Mouse (Mus musculus): Measurements from ENCODE around the gene Azin2.
A peak's percentile ranks its signal among the peaks of the same experiment; 100 is the strongest.

Gene Azin2

GRCm38 (mm10) chr4:128962029-128962925, at the start of gene Azin2:
Gene Azin2 (minus strand): TSS chr4:128962442.
- peak; percentile 89 for DNase-seq (ENCODE audit: low read depth, low spot score)

GRCm38 (mm10) chr4:129011604-129012121, 49.4 kb upstream of the Azin2 start:
- no peak for DNase-seq (ENCODE audit: low read depth, low spot score)

GRCm38 (mm10) chr4:129009521-129009920, 47.3 kb upstream of the Azin2 start:
- no peak for DNase-seq (ENCODE audit: low read depth, low spot score)

GRCm38 (mm10) chr4:129008672-129009071, 46.4 kb upstream of the Azin2 start:
- no peak for DNase-seq (ENCODE audit: low read depth, low spot score)

- DNase-seq (ENCODE audit: low read depth, low spot score), result no peak
Observed at GRCm38 (mm10) chr4:129008006-129008519, 45.8 kb upstream of the Azin2 start.

- DNase-seq (ENCODE audit: low read depth, low spot score), result no peak
Observed at GRCm38 (mm10) chr4:129003720-129004119, 41.5 kb upstream of the Azin2 start.

GRCm38 (mm10) chr4:129000786-129001185, 38.5 kb upstream of the Azin2 start:
- DNase-seq (ENCODE audit: low read depth, low spot score), result no peak

GRCm38 (mm10) chr4:128998401-128998800, 36.2 kb upstream of the Azin2 start:
- no peak for DNase-seq (ENCODE audit: low read depth, low spot score)

GRCm38 (mm10) chr4:128997258-128997657, 35.0 kb upstream of the Azin2 start:
- peak; percentile 60 for DNase-seq (ENCODE audit: low read depth, low spot score)

- DNase-seq (ENCODE audit: low read depth, low spot score), result no peak
Observed at GRCm38 (mm10) chr4:128995238-128995637, 33.0 kb upstream of the Azin2 start.

GRCm38 (mm10) chr4:128993675-128994074, 31.4 kb upstream of the Azin2 start:
- no peak for DNase-seq (ENCODE audit: low read depth, low spot score)

- peak; percentile 96 for DNase-seq (ENCODE audit: low read depth, low spot score)
Observed at GRCm38 (mm10) chr4:128993025-128993662, 30.9 kb upstream of the Azin2 start.

- DNase-seq (ENCODE audit: low read depth, low spot score), result no peak
Observed at GRCm38 (mm10) chr4:128992176-128992575, 29.9 kb upstream of the Azin2 start.

GRCm38 (mm10) chr4:128991500-128992008, 29.3 kb upstream of the Azin2 start, which contains the start of gene Ak2:
Gene Ak2 (plus strand): TSS chr4:128991958.
- DNase-seq (ENCODE audit: low read depth, low spot score), result peak; percentile 33

GRCm38 (mm10) chr4:128989678-128990077, 27.4 kb upstream of the Azin2 start:
- DNase-seq (ENCODE audit: low read depth, low spot score), result peak; percentile 66

GRCm38 (mm10) chr4:128988911-128989310, 26.7 kb upstream of the Azin2 start:
- peak; percentile 87 for DNase-seq (ENCODE audit: low read depth, low spot score)

GRCm38 (mm10) chr4:128984600-128984999, 22.4 kb upstream of the Azin2 start:
- DNase-seq (ENCODE audit: low read depth, low spot score), result no peak

- DNase-seq (ENCODE audit: low read depth, low spot score), result no peak
Observed at GRCm38 (mm10) chr4:128983656-128984055, 21.4 kb upstream of the Azin2 start.

- DNase-seq (ENCODE audit: low read depth, low spot score), result no peak
Observed at GRCm38 (mm10) chr4:128983151-128983550, 20.9 kb upstream of the Azin2 start.

- DNase-seq (ENCODE audit: low read depth, low spot score), result peak; percentile 52
Observed at GRCm38 (mm10) chr4:128981833-128982180, 19.6 kb upstream of the Azin2 start.

GRCm38 (mm10) chr4:128980890-128981832, 18.9 kb upstream of the Azin2 start:
- DNase-seq (ENCODE audit: low read depth, low spot score), result peak; percentile 80
